Comparison of ENCODE assay signal across 30 mouse cellular contexts in the genomic region with DNA sequence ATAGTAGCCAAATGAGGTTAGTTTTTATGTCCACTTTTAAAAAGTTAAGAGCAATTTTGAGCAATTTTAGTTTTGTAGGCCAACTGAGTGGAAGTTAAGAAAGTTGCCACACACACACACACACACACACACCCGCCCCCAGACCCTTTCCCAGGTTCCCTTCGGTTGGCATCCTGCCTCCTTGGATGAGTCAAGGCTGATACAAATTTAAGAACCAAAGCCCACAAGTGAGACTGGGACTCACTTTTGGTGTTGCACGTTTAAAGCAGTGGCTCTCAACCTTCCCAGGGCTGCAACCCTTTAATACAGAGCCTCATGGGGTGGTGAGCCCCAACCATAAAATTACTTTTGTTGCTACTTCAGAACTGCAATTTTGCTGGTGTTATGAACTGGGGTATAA.
DNase-seq lines count a peak whose midpoint lies in the region; ATAC-seq and TF ChIP-seq lines count a peak whose summit lies in the region.
"Had no signal": no experiment of that assay in that cellular context is flagged by ENCODE, and none has a peak within 500 bp of the region (broad histone marks: within the 10 kb centered on the region; RNA-seq: fewer than 3 reads in every experiment).

No protein-coding gene starts in this region.

- no peak for ATAC-seq in midbrain, postnatal 0 days (ENCODE audit: low FRiP score)
- ATAC-seq: forebrain, postnatal 0 days; intestine, embryonic 16.5 days; midbrain, embryonic 13.5 days had no signal

- no peaks in the 10 kb centered on the region for H3K36me3 ChIP-seq in midbrain, postnatal 0 days (ENCODE audit: insufficient read depth, low read length)
- H3K36me3 ChIP-seq: embryonic facial prominence, embryonic 10.5 days; embryonic facial prominence, embryonic 15.5 days; forebrain, embryonic 12.5 days; heart, embryonic 12.5 days; hindbrain, embryonic 13.5 days; midbrain, embryonic 13.5 days had no signal

- 60% methylated on average over 3 of the region's 3 CpGs for WGBS in midbrain, postnatal 0 days

- no peaks in the 10 kb centered on the region for H3K9me3 ChIP-seq in midbrain, postnatal 0 days (ENCODE audit: low read length)
- H3K9me3 ChIP-seq: embryonic facial prominence, embryonic 10.5 days; embryonic facial prominence, embryonic 15.5 days; forebrain, embryonic 12.5 days; heart, embryonic 12.5 days; hindbrain, embryonic 13.5 days; midbrain, embryonic 13.5 days had no signal

- TF ChIP-seq CTCF in midbrain, postnatal 0 days (IDR thresholded peaks at IDR 0.05) = no peak

- H3K27ac ChIP-seq in midbrain, postnatal 0 days (ENCODE audit: low read depth, low read length) = no peak overlapping the region
- H3K27ac ChIP-seq: embryonic facial prominence, embryonic 10.5 days; embryonic facial prominence, embryonic 15.5 days; forebrain, embryonic 12.5 days; hindbrain, embryonic 13.5 days; kidney, postnatal 0 days; liver, embryonic 14.5 days; macrophage; midbrain, embryonic 13.5 days; stomach, postnatal 0 days had no signal

- no peak overlapping the region for H3K4me3 ChIP-seq in midbrain, postnatal 0 days (ENCODE audit: low read depth, low read length)
- H3K4me3 ChIP-seq: embryonic facial prominence, embryonic 15.5 days; forebrain, embryonic 12.5 days; heart, embryonic 12.5 days; hindbrain, embryonic 13.5 days; midbrain, embryonic 13.5 days had no signal

- H3K4me1 ChIP-seq in midbrain, postnatal 0 days (ENCODE audit: insufficient read depth, low read length) = no peaks in the 10 kb centered on the region

- no peaks in the 10 kb centered on the region for H3K27me3 ChIP-seq in midbrain, postnatal 0 days (ENCODE audit: insufficient read depth, low read length)
- H3K27me3 ChIP-seq: heart, embryonic 12.5 days; hindbrain, embryonic 13.5 days; midbrain, embryonic 13.5 days had no signal

- H3K9ac ChIP-seq in midbrain, postnatal 0 days (replicated peaks; ENCODE audit: low read length, poor library complexity, severe bottlenecking) = no peak overlapping the region
- H3K9ac ChIP-seq: embryonic facial prominence, embryonic 15.5 days; forebrain, embryonic 12.5 days; forebrain, postnatal 0 days; heart, embryonic 12.5 days; hindbrain, embryonic 13.5 days; liver, embryonic 14.5 days; midbrain, embryonic 13.5 days had no signal

- peak; percentile 19 to 26 for DNase-seq in frontal cortex, postnatal 36 days (ENCODE audit: low spot score in 2 of 2)
- no peak for DNase-seq in frontal cortex, postnatal 25 days (ENCODE audit: low spot score in 2 of 2)
- peak; percentile 21 for DNase-seq in right cerebral cortex, adult 18-20 months
- DNase-seq in right cerebral cortex, postnatal 10 days (ENCODE audit: low spot score in 2 of 2) = no peak
- DNase-seq in brain, adult 2 months (ENCODE audit: low read depth, low spot score) = peak; percentile 61
- DNase-seq in midbrain, postnatal 0 days (ENCODE audit: low spot score) = no peak
- no peak for DNase-seq in adrenal gland, adult 8-10 months
- DNase-seq: adrenal gland, postnatal 36 days; cerebellum, adult 8-10 months; cerebellum, postnatal 25 days; forebrain, postnatal 0 days; heart, adult 18-20 months; heart, postnatal 4 days; kidney, adult 8-10 months; layer of hippocampus, postnatal 36 days; lung, adult 2 months; lung, postnatal 10 days; thymus, adult 2 months; thymus, postnatal 36 days had no signal

- H3K4me2 ChIP-seq in midbrain, postnatal 0 days (ENCODE audit: low read depth, low read length, poor library complexity, severe bottlenecking) = no peak overlapping the region
- H3K4me2 ChIP-seq: embryonic facial prominence, embryonic 15.5 days; forebrain, embryonic 12.5 days; hindbrain, embryonic 13.5 days; midbrain, embryonic 13.5 days had no signal

Comparison
In these comparisons a context has a peak if more than half of its experiments do, and no peak if none do; other contexts are left out.
1. DNase-seq: peak in frontal cortex, postnatal 36 days (2 of 2), right cerebral cortex, adult 18-20 months (single experiment) and brain, adult 2 months (single experiment); none in frontal cortex, postnatal 25 days (0 of 2), right cerebral cortex, postnatal 10 days (0 of 2), midbrain, postnatal 0 days (single experiment) and adrenal gland, adult 8-10 months (single experiment).